Mouse (Mus musculus) testis, adult 2 months (tissue): Measurements from ENCODE around the gene Slc25a33.

Source experiments
- CTCF ChIP-seq: fragments of 200-500 bp; IDR thresholded peaks from 2 replicates; pipeline ENCODE4 v1.5.1; 2012; ENCODE audit warnings: low read depth, mild to moderate bottlenecking, inconsistent platforms, low read length, moderate library complexity; ENCODE audit not compliant: control insufficient read depth, insufficient read depth, insufficient replicate concordance
- POLR2A ChIP-seq: fragments of 200-500 bp; IDR thresholded peaks from 2 replicates; pipeline ENCODE4 v1.6.1; 2012; ENCODE audit warnings: low read depth, mild to moderate bottlenecking, inconsistent platforms, low read length, moderate library complexity; ENCODE audit not compliant: control insufficient read depth

- TF ChIP-seq CTCF (no peak), POLR2A (no peak)
These were observed 5.9 kb upstream of the Slc25a33 start for GRCm38 (mm10) chr4:149779966-149780365.
